Mouse (Mus musculus) cerebellum, postnatal 14 days (tissue): ENCODE measurements around the gene Rpl18.

Experiments
- DNase-seq, 2 experiments: peaks; one replicate each; pipeline ENCODE4 v3.0.0; 2021; ENCODE audit warnings: mixed read lengths in 2 of 2

The Rpl18 gene

DNA sequence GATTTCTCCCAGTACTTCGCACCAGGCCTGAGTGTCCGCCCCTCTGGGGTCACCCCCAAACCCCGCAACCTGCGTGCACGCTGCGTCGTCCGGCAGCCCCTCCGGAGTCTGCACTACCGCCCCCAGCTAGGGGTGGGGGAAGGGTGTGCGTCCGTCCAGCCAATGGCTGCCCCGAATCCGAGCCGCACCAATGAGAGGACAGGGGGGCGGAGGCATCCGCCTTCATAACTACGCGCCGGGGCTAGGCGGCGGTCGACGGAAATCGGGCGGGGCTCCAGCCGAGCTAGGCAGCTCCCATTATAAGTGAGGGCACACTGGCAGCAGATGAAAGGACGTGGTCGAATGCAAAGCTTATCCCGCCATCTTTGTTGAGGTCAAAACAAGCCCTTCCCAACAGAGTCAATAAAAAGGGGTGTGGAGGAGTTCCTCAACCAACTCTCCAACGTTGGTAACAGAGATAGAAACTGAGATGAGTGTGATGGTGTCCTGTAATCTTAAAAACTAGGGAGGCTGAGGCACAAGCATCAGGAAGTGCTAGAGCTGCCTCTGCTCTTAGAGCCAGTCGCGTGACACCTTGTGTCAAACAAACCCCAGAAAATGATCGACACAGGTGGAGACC is at the start of gene Rpl18:
TSS of gene Rpl18 (plus strand) at position 368 of the 619 bp plus-strand sequence.
- peak; percentile 99 for DNase-seq

DNA sequence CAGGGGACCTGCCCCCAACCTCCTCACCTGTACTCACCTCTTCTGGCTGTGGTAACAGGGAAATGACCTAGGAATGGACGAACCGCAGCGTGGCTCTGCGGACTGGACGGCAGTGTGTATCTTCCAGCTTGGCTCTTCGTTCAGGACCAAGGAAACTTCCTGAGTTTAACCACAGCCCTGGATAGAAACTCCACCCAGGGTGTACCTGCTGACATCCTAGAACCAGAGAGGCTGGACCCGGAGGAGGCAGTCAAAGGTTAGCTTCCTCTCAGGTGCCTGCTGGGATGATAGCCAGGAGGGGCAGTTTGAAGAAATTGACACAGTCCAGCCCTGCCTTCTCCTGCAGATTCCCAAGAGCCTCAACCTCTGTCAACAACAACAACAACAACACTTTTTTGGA is 49.1 kb upstream of the Rpl18 start, which contains the start of gene Fut2:
TSS of gene Fut2 (minus strand) at position 234 of the 400 bp plus-strand sequence.
- no peak for DNase-seq

- peak in 1 of 2 experiments; percentile 40 for DNase-seq
Observed at GRCm38 (mm10) chr7:45667761-45668160, 47.5 kb upstream of the Rpl18 start.

DNA sequence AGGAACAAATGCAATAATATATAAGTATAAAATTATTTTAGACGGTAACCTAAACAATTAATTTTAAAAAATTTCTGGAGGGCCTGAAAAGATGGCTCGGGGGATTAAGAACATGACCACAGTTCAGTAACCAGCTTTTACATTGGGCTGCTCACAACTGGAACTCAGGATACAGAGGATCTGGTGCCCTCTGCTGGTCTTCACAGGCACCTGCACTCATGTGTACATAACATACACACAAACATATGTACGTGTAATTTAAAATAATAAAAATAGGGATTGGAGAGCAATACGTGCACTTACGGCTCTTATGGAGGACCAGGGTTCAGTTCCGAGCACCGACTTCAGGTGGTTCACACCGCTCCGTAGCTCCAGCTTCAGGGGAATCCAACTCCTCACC is 46.3 kb upstream of the Rpl18 start:
- no peak for DNase-seq

- DNase-seq = no peak
Observed at GRCm38 (mm10) chr7:45677627-45678295, 37.5 kb upstream of the Rpl18 start.

DNA sequence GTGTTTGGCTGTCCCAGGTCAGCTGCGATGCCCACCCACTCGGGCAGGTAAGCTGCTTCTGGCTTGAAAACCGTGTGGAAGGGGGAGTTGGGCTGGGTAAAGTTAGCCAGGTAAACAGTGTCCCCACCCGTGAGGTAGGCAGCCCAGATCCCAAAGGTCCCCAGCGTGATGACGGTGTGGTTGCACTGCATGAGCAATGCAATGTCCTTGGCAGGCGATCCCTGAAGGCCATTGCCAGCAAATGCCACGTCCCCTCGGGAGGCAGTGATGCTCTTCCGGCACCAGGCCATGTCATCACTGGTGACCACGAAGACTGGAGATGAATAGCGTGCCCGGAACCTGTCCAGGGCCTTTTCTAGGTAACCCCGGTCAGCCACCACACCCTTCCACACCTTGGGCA is 36.7 kb upstream of the Rpl18 start:
- DNase-seq = no peak

GRCm38 (mm10) chr7:45679966-45680621 is 35.2 kb upstream of the Rpl18 start:
- DNase-seq = no peak

- peak; percentile 63 to 73 for DNase-seq
Observed at GRCm38 (mm10) chr7:45681046-45681736, 34.1 kb upstream of the Rpl18 start.

GRCm38 (mm10) chr7:45682144-45683126 is 32.8 kb upstream of the Rpl18 start:
- peak; percentile 96 to 98 for DNase-seq

- DNase-seq = no peak
Observed at GRCm38 (mm10) chr7:45683396-45684050, 31.7 kb upstream of the Rpl18 start, which contains the start of gene Ntn5. Gene Ntn5 (plus strand): TSS chr7:45684022.

- DNase-seq = no peak
Observed at GRCm38 (mm10) chr7:45685811-45686210, 29.4 kb upstream of the Rpl18 start.

- DNase-seq = no peak
Observed at GRCm38 (mm10) chr7:45686841-45687240, 28.4 kb upstream of the Rpl18 start.

DNA sequence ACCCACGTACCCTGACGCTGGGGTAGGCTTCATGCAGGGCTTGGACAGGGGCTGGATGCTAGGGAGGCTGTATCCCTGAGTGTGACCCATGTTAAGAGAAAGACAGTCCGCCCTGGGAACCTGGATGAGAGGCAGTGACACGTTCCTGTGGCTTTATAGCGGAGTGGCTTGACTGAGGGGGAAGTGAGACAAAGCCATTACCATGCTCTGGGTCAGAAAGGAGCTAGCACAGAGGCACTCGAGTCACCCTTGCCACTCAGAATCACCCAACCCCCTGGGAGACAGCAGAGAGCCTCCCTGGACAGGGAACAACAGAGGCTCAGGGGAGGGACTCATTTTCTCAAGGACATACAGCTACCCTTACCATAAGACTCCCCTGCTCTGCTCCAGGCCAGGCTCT is 26.2 kb upstream of the Rpl18 start:
- DNase-seq = no peak

DNA sequence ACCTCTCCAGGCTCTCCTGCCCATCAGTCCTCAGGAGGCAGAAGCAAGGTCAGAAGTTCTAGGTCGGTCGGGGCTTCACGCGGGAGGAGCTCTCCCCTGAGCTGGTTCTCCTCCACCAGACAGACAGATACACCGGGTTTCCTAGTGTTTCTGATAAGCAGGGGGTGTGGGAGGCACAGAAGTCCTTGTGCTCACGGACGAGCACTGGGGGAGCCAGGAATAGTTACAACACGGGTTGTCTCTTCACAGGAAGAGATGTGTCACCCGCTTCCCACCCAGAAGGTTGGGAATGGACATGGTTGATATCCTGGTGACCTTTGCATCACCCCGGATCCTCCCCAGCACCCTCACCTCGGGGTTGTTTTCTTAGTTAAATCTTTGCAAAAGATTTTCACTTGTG is 25.5 kb upstream of the Rpl18 start:
- DNase-seq = no peak

DNA sequence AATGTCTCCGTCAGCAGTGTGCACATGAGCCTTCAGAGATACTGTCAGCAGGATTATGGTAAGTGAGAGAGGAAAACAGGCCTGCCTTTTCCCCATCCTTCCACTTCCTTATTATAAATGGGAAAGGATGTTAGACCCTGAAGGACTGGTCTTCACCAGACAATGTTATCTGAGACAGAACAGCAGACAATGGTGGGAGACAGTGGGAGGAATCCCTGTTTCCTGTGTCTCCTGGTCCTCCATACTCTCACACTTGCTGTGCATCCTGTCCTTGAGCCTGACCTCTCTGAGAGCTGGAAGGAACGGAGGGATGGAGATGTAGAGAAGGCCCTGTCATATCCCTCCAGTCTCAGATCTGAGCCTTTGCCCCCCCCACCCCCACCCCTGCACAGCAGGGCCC is 22.9 kb upstream of the Rpl18 start:
- DNase-seq = no peak

GRCm38 (mm10) chr7:45693921-45694591 is 21.2 kb upstream of the Rpl18 start, which contains the start of gene Sec1:
Gene Sec1 (minus strand): TSS chr7:45694402.
- no peak for DNase-seq

DNA sequence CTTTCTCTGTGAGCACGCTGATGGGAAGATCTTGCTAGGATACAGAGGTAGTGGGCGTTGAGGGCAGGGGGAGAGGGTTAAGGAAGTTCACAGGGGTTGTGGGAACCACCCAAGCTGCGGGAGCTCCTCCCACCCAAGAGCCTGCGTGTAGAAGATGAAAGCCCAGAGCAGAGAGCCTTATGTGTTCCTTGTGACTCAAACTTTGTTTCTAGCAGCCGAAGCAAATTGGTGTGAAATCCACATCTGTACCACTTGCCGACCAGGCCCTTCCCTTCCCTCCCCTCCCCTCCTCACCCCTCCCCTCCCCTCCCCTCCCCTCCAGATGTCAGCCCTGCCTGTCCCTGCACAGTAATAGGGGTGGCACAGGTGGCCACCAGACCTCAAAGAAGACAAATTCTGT is 20.2 kb upstream of the Rpl18 start:
- no peak for DNase-seq

DNA sequence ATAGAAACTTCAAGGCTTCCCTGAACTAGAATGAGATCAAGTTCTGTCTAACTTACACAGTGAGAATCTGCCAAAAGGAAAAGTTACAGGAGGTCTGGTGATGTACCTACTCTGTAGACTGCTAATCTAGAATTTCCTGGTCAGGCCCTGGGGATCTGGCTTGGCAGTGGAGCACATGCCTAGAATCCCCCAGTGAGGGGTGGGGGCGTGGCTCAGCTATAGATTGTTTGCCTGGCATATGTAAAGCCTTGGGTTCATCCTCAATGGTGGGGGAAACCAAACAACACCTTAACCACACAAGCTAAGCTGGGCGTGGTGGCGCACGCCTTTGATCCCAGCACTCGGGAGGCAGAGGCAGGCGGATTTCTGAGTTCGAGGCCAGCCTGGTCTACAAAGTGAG is 17.4 kb upstream of the Rpl18 start:
- peak in 1 of 2 experiments; percentile 14 for DNase-seq

DNA sequence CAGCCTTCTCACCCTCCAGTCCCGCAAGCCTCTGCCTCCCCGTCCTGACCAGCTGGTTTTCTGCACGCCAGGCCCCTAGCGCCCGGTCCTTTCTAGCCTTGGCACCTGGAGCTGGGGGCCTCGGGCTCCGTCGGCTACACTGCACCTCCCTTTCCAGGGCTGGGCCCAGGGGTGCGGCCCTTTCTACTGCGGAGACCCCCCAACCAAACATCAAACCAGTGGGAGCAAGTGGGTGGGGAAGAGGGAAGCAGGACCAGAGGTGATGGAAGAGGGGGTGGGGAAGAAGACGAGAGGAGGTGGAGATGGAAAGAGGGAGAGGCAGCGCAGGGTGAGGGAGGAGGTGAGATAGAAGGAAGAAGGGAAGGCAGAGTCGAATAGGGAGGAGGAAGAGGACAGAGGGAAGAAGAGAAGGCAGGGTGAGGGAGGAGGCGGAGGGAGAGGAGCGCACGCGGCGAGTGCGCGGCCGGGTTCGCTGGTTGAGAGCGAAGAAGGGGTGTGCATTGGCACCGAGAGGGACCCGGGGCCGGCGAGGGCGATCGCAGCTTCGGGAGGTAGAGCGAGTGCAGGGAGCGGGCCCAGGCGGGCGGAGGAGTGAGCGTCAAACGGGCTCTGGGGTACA is 15.6 kb upstream of the Rpl18 start, which contains the start of gene Car11:
TSS of gene Car11 (plus strand) at position 321 of the 619 bp plus-strand sequence.
- peak; percentile 66 to 77 for DNase-seq
